ENCODE assay signal across 9 mouse cellular contexts in genomic region chr1:107014530-107014929, GRCm38 (mm10). TPM values are rescaled to one million over a fixed set of nuclear protein-coding genes. Genes with fewer than 3 reads are reported as not detected.
A peak's percentile ranks its signal among the peaks of the same experiment; 100 is the strongest.
DNase-seq lines count a peak whose midpoint lies in the region; ATAC-seq and TF ChIP-seq lines count a peak whose summit lies in the region.
"Had no signal": no experiment of that assay in that cellular context is flagged by ENCODE, and none has a peak within 500 bp of the region (broad histone marks: within the 10 kb centered on the region; RNA-seq: fewer than 3 reads in every experiment).

No protein-coding gene starts in this region.

- H3K27ac ChIP-seq in layer of hippocampus, adult 2 months = no peak overlapping the region
- H3K27ac ChIP-seq: heart, embryonic 13.5 days had no signal

- TF ChIP-seq CTCF in layer of hippocampus, adult 2 months (conservative IDR thresholded peaks at IDR 0.05) = peak; percentile 83

- ATAC-seq in megakaryocyte progenitor cell, adult 5-6 weeks (replicated peaks; ENCODE audit: poor library complexity) = peak; percentile 93

- H3K4me3 ChIP-seq in layer of hippocampus, adult 2 months = no peak overlapping the region
- H3K4me3 ChIP-seq: heart, embryonic 13.5 days had no signal

- peak; percentile 22 for DNase-seq in adrenal gland, postnatal 10 days
- DNase-seq in adrenal gland, adult 8-10 months = no peak
- peak; percentile 16 to 38 for DNase-seq in layer of hippocampus, adult 2 months (ENCODE audit: low spot score in 2 of 2)
- no peak for DNase-seq in layer of hippocampus, adult 9-11 months
- peak; percentile 46 for DNase-seq in R1 (ENCODE audit: low read depth, low spot score)
- DNase-seq in frontal cortex, postnatal 25 days (ENCODE audit: low spot score in 2 of 2) = peak; percentile 19 to 30
- DNase-seq in MN1 (ENCODE audit: low spot score) = no peak

RNA-seq across cellular contexts. Expression of gene Serpinb13, which starts 33.7 kb away (rescaled TPM):
- not detected for total RNA-seq in adrenal gland, postnatal 10 days (2021)
- total RNA-seq in adrenal gland, adult 8-10 months (2022) = under 1 TPM in 3 of 4 experiments, not detected in 1; 0.15 to 0.46 (median 0.31) TPM
- total RNA-seq in layer of hippocampus, adult 2 months (2021) = not detected
- not detected in 2 replicates for total RNA-seq in megakaryocyte progenitor cell, adult 5-6 weeks (2015)
- total RNA-seq in megakaryocyte progenitor cell, adult 5-6 weeks (2017) = not detected in 2 replicates

RNA-seq across cellular contexts. Expression of gene Serpinb3a, which starts 37.6 kb away (rescaled TPM):
- total RNA-seq in adrenal gland, postnatal 10 days (2021) = not detected
- total RNA-seq in adrenal gland, adult 8-10 months (2022) = not detected
- not detected for total RNA-seq in layer of hippocampus, adult 2 months (2021)
- total RNA-seq in megakaryocyte progenitor cell, adult 5-6 weeks (2015) = not detected in 2 replicates
- not detected in 2 replicates for total RNA-seq in megakaryocyte progenitor cell, adult 5-6 weeks (2017)

Comparison
In these comparisons a context has a peak if more than half of its experiments do, and no peak if none do; other contexts are left out.
1. DNase-seq: peak in adrenal gland, postnatal 10 days (single experiment), layer of hippocampus, adult 2 months (2 of 2), R1 (single experiment) and frontal cortex, postnatal 25 days (2 of 2); none in adrenal gland, adult 8-10 months (single experiment), layer of hippocampus, adult 9-11 months (single experiment) and MN1 (single experiment).